Mouse (Mus musculus) gonadal fat pad, adult 2 months (tissue): ENCODE results near the gene Syt12. TPM values are rescaled to one million over a fixed set of nuclear protein-coding genes. Genes with fewer than 3 reads are reported as not detected.

Experiments used
- DNase-seq: peaks from one replicate; pipeline ENCODE4 v3.0.0-alpha.2; 2012; ENCODE audit warnings: low read depth
- polyA plus RNA-seq: library from polyadenylated mRNA; depleted of rRNA; stranded (reverse); fragments of >200 nt; gene quantifications from 2 replicates; pipeline ENCODE4 v1.2.3, GENCODE M21; 2012; rRNA removed

Syt12 gene
- polyA plus RNA-seq, 1 experiment, result 88.6 TPM

- no peak for DNase-seq
Observed at GRCm38 (mm10) chr19:4404840-4405239, 72.4 kb downstream of the Syt12 start.

- DNase-seq, result no peak
Observed at GRCm38 (mm10) chr19:4398959-4399358, 78.3 kb downstream of the Syt12 start.

GRCm38 (mm10) chr19:4398630-4398948, 78.7 kb downstream of the Syt12 start:
- DNase-seq, result no peak

- no peak for DNase-seq
Observed at GRCm38 (mm10) chr19:4397798-4398629, 79.2 kb downstream of the Syt12 start, which contains the start of gene Kdm2a. Gene Kdm2a (minus strand): TSS chr19:4398285.

- DNase-seq, result no peak
Observed at GRCm38 (mm10) chr19:4396998-4397797, 80.0 kb downstream of the Syt12 start.

GRCm38 (mm10) chr19:4396081-4396997, 80.9 kb downstream of the Syt12 start:
- no peak for DNase-seq

Other genes starting within 250 kb of the Syt12 start
- gene Pold4, start 245.5 kb downstream of the Syt12 start, polyA plus RNA-seq, result 111 and 164 TPM in 2 replicates
- 87.3 and 91.4 TPM in 2 replicates for gene Ssh3, start 208.3 kb downstream of the Syt12 start, polyA plus RNA-seq
- gene Ankrd13d, start 194.3 kb downstream of the Syt12 start, polyA plus RNA-seq, result 12.6 and 13.7 TPM in 2 replicates
- gene Grk2, start 171.2 kb downstream of the Syt12 start, polyA plus RNA-seq, result 74.0 and 79.1 TPM in 2 replicates
- 119 and 122 TPM in 2 replicates for gene Kdm2a, start 79.2 kb downstream of the Syt12 start, polyA plus RNA-seq
- gene Rhod, start 38.0 kb downstream of the Syt12 start, polyA plus RNA-seq, result 18.6 and 26.0 TPM in 2 replicates
- 6.5 and 11.0 TPM in 2 replicates for gene 2010003K11Rik, start 21.1 kb upstream of the Syt12 start, polyA plus RNA-seq
- gene Pcx, start 33.0 kb upstream of the Syt12 start, polyA plus RNA-seq, result 249 and 264 TPM in 2 replicates
- 10.1 and 11.0 TPM in 2 replicates for gene Lrfn4, start 138.2 kb upstream of the Syt12 start, polyA plus RNA-seq
- gene Rce1, start 148.2 kb upstream of the Syt12 start, polyA plus RNA-seq, result 86.0 and 90.7 TPM in 2 replicates
- gene Gm960, start 221.2 kb upstream of the Syt12 start, polyA plus RNA-seq, result 1.0 and 3.3 TPM in 2 replicates
- gene Sptbn2, start 233.7 kb upstream of the Syt12 start, polyA plus RNA-seq, result 3.2 and 5.0 TPM in 2 replicates